Mouse (Mus musculus): ENCODE results near the gene Cdca7l. TPM values are rescaled to one million over a fixed set of nuclear protein-coding genes. Genes with fewer than 3 reads are reported as not detected.
"Not testable (repeated sequence)": the region's sequence is repeated elsewhere in the genome, so short reads cannot be mapped to it uniquely, and the experiment has no call there.

The Cdca7l gene
- 1 to 10 TPM; 2.6 to 3.7 TPM for total RNA-seq (2021)

DNA sequence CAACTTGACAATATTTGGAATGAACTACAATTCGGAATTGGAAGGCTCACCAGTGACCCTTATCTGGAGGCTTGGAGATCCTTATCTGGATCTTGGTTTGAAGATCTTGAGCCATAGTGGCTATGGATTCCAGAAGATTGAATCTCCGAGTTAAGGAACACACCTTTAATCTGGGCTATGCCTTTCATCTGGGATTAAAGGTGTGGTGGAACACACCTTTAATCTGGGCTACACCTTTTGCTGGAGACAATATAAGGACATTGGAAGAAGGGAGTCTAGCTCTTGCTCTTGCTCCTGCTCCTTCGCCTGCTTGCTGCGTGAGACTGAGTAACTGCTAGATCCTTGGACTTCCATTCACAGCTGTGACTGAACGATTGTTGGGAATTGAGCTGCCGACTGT, at the start of gene Cdca7l:
TSS of gene Cdca7l (plus strand) at position 301 of the 400 bp plus-strand sequence.
- DNase-seq; intact Hi-C loops (cut with DNase I): not testable (repeated sequence)

GRCm38 (mm10) chr12:117756010-117756409, 48.1 kb upstream of the Cdca7l start:
- DNase-seq = no peak
- intact Hi-C loops (cut with DNase I) = no loop called here

GRCm38 (mm10) chr12:117760373-117760772, 43.7 kb upstream of the Cdca7l start:
- DNase-seq = no peak
- intact Hi-C loops (cut with DNase I) = loop anchor here (5.0 kb wide), 2 partner anchors 173 to 373 kb away; no protein-coding TSS in a partner anchor

GRCm38 (mm10) chr12:117760846-117761245, 43.2 kb upstream of the Cdca7l start:
- intact Hi-C loops (cut with DNase I) = loop anchor here (5.0 kb wide), 2 partner anchors 174 to 374 kb away; no protein-coding TSS in a partner anchor

GRCm38 (mm10) chr12:117761698-117762097, 42.4 kb upstream of the Cdca7l start:
- intact Hi-C loops (cut with DNase I) = loop anchor here (5.0 kb wide), 2 partner anchors 174 to 374 kb away; no protein-coding TSS in a partner anchor

More at GRCm38 (mm10) chr12:117760846-117761245, 43.2 kb upstream of the Cdca7l start:
- no peak for DNase-seq

GRCm38 (mm10) chr12:117763247-117763646, 40.8 kb upstream of the Cdca7l start:
- no peak for DNase-seq
- intact Hi-C loops (cut with DNase I) = loop anchor here (5.0 kb wide), 2 partner anchors 176 to 376 kb away; no protein-coding TSS in a partner anchor

More at GRCm38 (mm10) chr12:117761698-117762097, 42.4 kb upstream of the Cdca7l start:
- DNase-seq = no peak

- DNase-seq = peak; percentile 80
- intact Hi-C loops (cut with DNase I) = loop anchor here (2.0 to 5.0 kb wide), 3 partner anchors 178 to 378 kb away; no protein-coding TSS in a partner anchor
Observed at GRCm38 (mm10) chr12:117764839-117765238, 39.2 kb upstream of the Cdca7l start.

DNA sequence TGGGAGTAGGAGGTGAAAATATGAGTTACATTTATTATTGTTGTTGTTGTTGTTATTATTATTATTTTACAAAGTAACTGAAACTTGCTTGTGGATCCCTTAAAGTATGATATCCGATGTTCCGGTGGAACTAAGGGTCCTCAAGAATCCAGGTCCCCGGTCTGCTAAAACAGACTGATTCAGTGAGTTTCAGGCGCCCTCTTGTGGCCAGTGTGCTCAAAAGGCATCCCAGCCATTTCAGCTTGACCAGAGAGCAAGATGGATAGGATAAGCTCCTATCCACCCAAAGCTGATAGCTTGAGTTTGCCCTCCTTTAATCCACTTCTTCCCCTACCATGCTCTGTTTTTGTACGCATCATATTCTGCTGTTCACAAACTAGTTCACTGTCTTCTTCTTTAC, 35.0 kb upstream of the Cdca7l start:
- DNase-seq = peak; percentile 88
- intact Hi-C loops (cut with DNase I) = no loop called here

DNA sequence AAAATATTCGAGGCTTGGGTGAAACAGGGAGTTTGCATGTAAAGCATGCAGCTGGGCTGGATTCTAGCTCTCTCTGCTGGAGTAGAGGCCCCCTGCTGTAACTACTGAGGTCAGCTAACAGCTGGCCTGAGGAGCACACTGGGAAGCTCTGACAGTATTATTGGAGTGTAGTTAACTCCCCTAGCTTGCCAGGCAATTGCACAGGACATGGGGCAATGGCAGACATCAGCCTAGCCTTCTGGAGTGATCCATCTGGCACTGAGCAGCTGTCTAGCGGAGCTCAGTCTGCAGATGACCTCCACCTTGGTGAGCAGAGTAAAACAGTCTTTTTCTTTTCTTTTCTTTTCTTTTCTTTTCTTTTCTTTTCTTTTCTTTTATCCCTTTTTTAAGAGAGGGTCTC, 33.9 kb upstream of the Cdca7l start:
- intact Hi-C loops (cut with DNase I) = no loop called here
- peak; percentile 48 for DNase-seq

- intact Hi-C loops (cut with DNase I) = no loop called here
- peak; percentile 46 for DNase-seq
Observed at GRCm38 (mm10) chr12:117771156-117771555, 32.9 kb upstream of the Cdca7l start.

GRCm38 (mm10) chr12:117772638-117773037, 31.5 kb upstream of the Cdca7l start:
- DNase-seq = peak; percentile 80
- intact Hi-C loops (cut with DNase I) = no loop called here

- DNase-seq = no peak
- intact Hi-C loops (cut with DNase I) = no loop called here
Observed at GRCm38 (mm10) chr12:117776841-117777240, 27.2 kb upstream of the Cdca7l start.

DNA sequence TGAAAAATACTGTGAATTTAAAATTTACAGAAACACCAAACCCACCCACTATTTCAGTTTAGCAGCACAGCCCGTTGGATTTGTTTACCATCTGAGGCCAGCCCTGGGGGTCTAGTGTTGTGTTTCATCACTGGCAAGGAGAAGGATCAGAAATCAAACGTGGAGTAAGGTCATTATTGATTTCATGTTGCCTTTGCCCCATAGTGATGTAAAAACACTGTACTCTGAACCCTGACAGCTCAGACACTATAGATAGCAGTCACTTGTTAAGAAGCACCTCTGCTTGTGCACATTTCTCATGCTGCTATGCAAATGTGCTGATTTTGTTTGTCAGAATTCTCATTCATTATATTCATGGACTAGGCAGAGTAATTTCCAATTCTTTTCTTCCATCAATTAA, 22.7 kb upstream of the Cdca7l start:
- DNase-seq = no peak
- intact Hi-C loops (cut with DNase I) = loop anchor here (10.0 kb wide), 1 partner anchor 63 kb away; no protein-coding TSS in a partner anchor

DNA sequence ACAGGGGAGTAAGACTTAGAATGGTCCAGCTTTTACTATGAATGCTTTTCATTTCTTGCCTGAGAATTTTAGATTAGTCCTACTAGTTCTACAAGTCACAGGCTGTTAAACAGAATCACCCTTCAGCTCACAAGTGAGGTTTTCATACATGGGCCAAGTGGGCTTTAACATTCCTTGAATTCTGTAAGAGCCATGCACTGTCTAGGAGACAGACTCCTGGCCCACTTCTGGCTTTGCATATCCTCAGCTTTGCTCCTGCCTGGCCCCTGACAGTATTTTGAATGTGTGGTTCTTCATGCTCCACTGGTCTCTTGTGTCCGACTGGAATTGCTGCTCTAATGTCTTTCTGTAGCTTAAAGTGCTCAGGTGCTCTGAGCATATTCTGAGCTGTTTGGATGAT, 20.7 kb upstream of the Cdca7l start:
- DNase-seq = no peak
- intact Hi-C loops (cut with DNase I) = loop anchor here (10.0 kb wide), 1 partner anchor 61 kb away; no protein-coding TSS in a partner anchor

DNA sequence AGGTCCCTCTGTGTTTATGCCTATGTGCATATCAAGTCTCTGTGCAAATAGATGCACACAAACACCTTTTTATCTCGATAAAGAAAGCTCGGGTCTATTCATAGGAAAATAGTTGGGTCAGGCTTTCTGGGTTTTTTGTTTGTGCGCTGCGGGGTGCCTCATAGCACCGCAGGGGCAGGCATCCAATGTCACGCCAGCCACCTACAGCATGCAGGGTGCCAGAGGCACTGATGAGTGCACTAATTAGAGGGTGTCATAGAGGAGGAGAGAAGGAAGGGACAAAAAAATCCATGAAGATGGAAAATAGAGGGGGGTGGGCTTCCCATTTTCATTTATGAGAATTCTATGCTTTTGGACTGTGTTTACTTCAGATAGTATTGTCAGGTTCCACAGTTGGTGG, 17.5 kb upstream of the Cdca7l start:
- DNase-seq = no peak

DNA sequence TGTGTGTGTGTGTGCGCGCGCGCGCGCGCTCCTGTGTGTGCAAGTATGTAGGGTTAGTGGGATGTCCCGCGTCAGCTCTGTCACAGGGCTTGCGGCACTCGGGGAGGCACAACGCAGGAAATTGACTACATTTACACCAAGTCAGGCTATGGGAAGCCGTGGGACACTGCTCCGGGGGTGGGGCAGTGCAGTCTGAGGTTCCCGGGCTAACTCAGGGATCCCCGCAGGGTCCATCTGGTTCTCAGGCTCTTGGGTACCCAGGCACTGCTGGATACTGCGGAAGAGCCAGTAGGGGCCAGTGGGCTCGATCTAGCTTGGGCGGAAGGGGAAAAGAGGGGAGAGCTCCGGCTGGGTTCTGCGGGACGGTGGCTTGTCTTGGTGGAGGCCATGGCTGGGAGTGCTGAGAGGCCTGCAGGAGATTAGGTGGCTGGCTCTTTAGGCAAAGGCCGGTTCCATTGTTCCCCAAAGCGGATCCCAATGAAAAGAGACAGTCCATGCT, 15.5 kb upstream of the Cdca7l start:
- DNase-seq = no peak
- intact Hi-C loops (cut with DNase I) = loop anchor here (10.0 kb wide), 1 partner anchor 56 kb away; no protein-coding TSS in a partner anchor

More for the DNA sequence above, 17.5 kb upstream of the Cdca7l start:
- intact Hi-C loops (cut with DNase I) = loop anchor here (10.0 kb wide), 1 partner anchor 58 kb away; no protein-coding TSS in a partner anchor

DNA sequence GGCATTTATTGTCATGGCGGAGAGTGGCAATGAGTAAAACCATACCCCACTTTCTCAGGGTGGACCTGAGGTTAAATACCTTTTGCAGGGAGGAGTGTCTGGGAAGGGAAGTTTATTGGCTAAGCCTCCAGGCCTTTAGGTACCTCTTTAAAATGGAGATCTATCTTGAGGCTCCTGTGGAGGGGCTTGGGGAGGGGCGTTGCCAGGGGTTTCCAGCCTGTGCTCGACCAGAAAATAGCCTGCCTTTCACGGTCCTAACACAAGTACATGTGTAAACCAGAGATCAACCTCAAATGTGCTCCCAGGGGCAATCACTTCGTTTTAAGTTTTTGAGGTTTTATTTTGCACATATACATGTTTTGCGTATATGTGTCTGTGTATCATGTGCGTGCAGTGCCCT, 15.1 kb upstream of the Cdca7l start:
- intact Hi-C loops (cut with DNase I) = loop anchor here (10.0 kb wide), 1 partner anchor 56 kb away; no protein-coding TSS in a partner anchor
- no peak for DNase-seq

DNA sequence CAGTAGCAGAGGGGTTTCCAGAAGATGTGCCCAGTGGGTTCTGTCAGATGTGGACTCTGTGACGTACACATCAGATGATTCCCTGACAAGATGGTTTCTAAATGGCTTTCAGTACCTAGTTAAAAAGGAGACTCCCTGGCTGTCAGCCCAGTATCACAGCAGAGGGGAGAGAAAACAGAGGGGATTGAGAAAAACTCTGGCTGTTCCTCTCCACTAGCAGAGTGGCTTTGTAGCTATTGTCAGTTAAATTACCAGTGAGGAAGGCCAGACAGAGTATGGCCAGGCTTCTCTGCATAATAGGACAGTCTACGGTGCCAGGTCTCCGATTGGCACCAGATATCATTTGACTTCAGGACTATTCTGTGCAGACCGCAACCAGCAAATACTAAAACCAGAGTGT, 8.8 kb upstream of the Cdca7l start:
- intact Hi-C loops (cut with DNase I) = no loop called here
- DNase-seq = peak; percentile 42

DNA sequence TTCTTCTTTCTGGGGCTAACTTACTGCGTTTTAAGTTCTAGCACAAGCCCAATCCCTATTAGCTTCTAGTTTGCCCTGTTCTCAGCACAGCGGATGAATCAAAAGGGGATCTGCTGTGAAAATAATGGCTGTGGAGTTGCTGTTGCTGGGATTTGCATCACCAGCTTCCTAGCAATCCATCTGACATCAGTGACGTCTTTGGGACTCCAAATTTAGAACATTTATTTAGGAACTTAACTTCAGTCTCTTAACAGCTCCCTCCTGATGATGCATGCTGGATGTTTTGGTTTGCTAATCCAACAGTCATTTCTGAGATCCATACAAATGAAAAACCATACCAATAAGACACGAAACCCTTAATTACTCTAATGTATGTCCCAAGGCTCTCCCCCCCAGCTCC, 1.5 kb downstream of the Cdca7l start:
- intact Hi-C loops (cut with DNase I) = no loop called here
- DNase-seq = no peak

GRCm38 (mm10) chr12:117806007-117806451, 1.9 kb downstream of the Cdca7l start:
- intact Hi-C loops (cut with DNase I) = no loop called here
- DNase-seq = no peak

- no peak for DNase-seq
- intact Hi-C loops (cut with DNase I) = no loop called here
Observed at GRCm38 (mm10) chr12:117806470-117806869, 2.4 kb downstream of the Cdca7l start.

DNA sequence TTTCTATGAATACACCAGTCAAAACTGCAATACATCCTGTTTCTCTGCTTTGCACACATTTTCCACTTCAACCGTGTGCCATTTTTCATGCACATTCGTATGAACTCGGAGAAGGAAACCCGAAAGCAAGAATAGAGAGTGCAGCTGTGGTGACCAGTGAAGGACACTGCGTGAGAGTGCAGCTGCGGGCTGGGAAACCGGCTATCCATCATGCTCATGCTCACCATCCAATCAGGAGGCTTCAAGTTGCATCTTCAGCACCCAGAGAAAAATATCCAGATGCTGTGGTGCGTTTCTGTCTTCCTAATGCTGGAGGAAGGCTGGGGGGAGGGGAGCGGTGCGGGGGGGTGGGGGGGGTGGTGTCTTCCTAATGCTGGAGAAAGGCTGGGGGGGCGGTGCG, 3.5 kb downstream of the Cdca7l start:
- DNase-seq = no peak
- intact Hi-C loops (cut with DNase I) = no loop called here

Data from left cerebral cortex, postnatal 4 days (tissue).